Mouse (Mus musculus) limb, embryonic 13.5 days (tissue): ENCODE results near the gene Cfap20. TPM values are rescaled to one million over a fixed set of nuclear protein-coding genes. Genes with fewer than 3 reads are reported as not detected.

Experiments
- ATAC-seq: fragments of 200-750 bp; cut with Nextera tagmentation; 2 replicates; pipeline ENCODE4 v1.8.0; 2017; ENCODE audit warnings: low read depth, moderate number of reproducible peaks, moderate TSS enrichment; ENCODE audit not compliant: low FRiP score
- H3K27ac ChIP-seq: fragments of 300-500 bp; sonication (generic); 2 replicates; pipeline ENCODE4 v1.5.1; 2015; ENCODE audit warnings: inconsistent platforms, mild to moderate bottlenecking, moderate library complexity
- H3K27me3 ChIP-seq: fragments of 300-500 bp; sonication (generic); 2 replicates; pipeline ENCODE4 v1.6.1; 2015; ENCODE audit warnings: mild to moderate bottlenecking, inconsistent platforms
- H3K36me3 ChIP-seq: fragments of 300-500 bp; sonication (generic); 2 replicates; pipeline ENCODE4 v1.6.1; 2015; ENCODE audit warnings: inconsistent platforms, mild to moderate bottlenecking, moderate library complexity
- H3K4me1 ChIP-seq: fragments of 300-500 bp; sonication (generic); 2 replicates; pipeline ENCODE4 v1.6.1; 2015; ENCODE audit warnings: inconsistent platforms
- H3K4me2 ChIP-seq: fragments of 300-500 bp; sonication (generic); replicated peaks from 2 replicates; pipeline ENCODE4 v1.6.1; 2015; ENCODE audit warnings: inconsistent platforms, mild to moderate bottlenecking, moderate library complexity
- H3K4me3 ChIP-seq: fragments of 300-500 bp; sonication (generic); 2 replicates; pipeline ENCODE4 v1.5.1; 2015; ENCODE audit warnings: moderate library complexity, mild to moderate bottlenecking, inconsistent platforms
- H3K9ac ChIP-seq: fragments of 300-500 bp; sonication (generic); 2 replicates; pipeline ENCODE4 v1.6.1; 2015; ENCODE audit warnings: mild to moderate bottlenecking, inconsistent platforms
- H3K9me3 ChIP-seq: fragments of 300-500 bp; sonication (generic); 2 replicates; pipeline ENCODE4 v1.6.1; 2016; ENCODE audit warnings: inconsistent platforms
- WGBS: fragments of 180-500 bp; shearing (Covaris S2); methylation state at CpG from one replicate; pipeline ENCODE4 v1.1.7; 2015; 5-methylcytosine and 5-hydroxymethylcytosine counted together
- polyA plus RNA-seq: library from polyadenylated mRNA; unstranded; fragments of >200 nt; fragmentation: Nextera tagmentation; extraction: Ambion mirVana; gene quantifications from 2 replicates; pipeline ENCODE4 v1.2.1, GENCODE M21; 2015

The Cfap20 gene
- 154 and 161 TPM in 2 replicates for polyA plus RNA-seq

- WGBS = under 1% methylated on average over 49 of the region's 51 CpGs
- peak; percentile 97 for ATAC-seq
- peak within 1 kb of the TSS; percentile 91 for H3K4me2 ChIP-seq
- no peaks in the 10 kb centered on the region for H3K36me3 ChIP-seq
- peak within 1 kb of the TSS; percentile 93 for H3K9ac ChIP-seq
- no peaks in the 10 kb centered on the region for H3K27me3 ChIP-seq
- H3K4me3 ChIP-seq = peak within 1 kb of the TSS; percentile 95
- H3K9me3 ChIP-seq = no peaks in the 10 kb centered on the region
- peaks cover 31% of the 10 kb centered on the region for H3K4me1 ChIP-seq
- H3K27ac ChIP-seq = peak within 1 kb of the TSS; percentile 87
Measured at GRCm38 (mm10) chr8:95434686-95435439, at the start of gene Cfap20. TSS of gene Cfap20 (minus strand) at chr8:95434869.

- no peaks in the 10 kb centered on the region for H3K4me1 ChIP-seq
- 95% methylated on average over 4 of the region's 4 CpGs for WGBS
- ATAC-seq = no peak
- H3K9ac ChIP-seq = no peak overlapping the region
- H3K36me3 ChIP-seq = peaks cover 82% of the 10 kb centered on the region
- no peaks in the 10 kb centered on the region for H3K9me3 ChIP-seq
- H3K4me3 ChIP-seq = no peak overlapping the region
- no peak overlapping the region for H3K4me2 ChIP-seq
- no peaks in the 10 kb centered on the region for H3K27me3 ChIP-seq
- no peak overlapping the region for H3K27ac ChIP-seq
Measured at GRCm38 (mm10) chr8:95470008-95470407, 35.3 kb upstream of the Cfap20 start.

- Histone ChIP-seq H3K4me1 (no peaks in the 10 kb centered on the region), H3K27ac (no peak overlapping the region), H3K4me2 (no peak overlapping the region), H3K27me3 (no peaks in the 10 kb centered on the region), H3K9ac (no peak overlapping the region), H3K9me3 (no peaks in the 10 kb centered on the region), H3K4me3 (no peak overlapping the region), H3K36me3 (peaks cover 83% of the 10 kb centered on the region)
- no peak for ATAC-seq
- WGBS = 91% methylated on average over 3 of the region's 3 CpGs
Measured at GRCm38 (mm10) chr8:95468995-95469394, 34.3 kb upstream of the Cfap20 start.

GRCm38 (mm10) chr8:95466543-95466942 lies 31.9 kb upstream of the Cfap20 start:
- H3K27ac ChIP-seq = no peak overlapping the region
- ATAC-seq = no peak
- H3K9me3 ChIP-seq = no peaks in the 10 kb centered on the region
- H3K4me1 ChIP-seq = no peaks in the 10 kb centered on the region
- H3K36me3 ChIP-seq = peaks cover 75% of the 10 kb centered on the region
- 84% methylated on average over 2 of the region's 2 CpGs for WGBS
- no peak overlapping the region for H3K4me3 ChIP-seq
- H3K4me2 ChIP-seq = no peak overlapping the region
- no peaks in the 10 kb centered on the region for H3K27me3 ChIP-seq
- H3K9ac ChIP-seq = no peak overlapping the region

GRCm38 (mm10) chr8:95452518-95452917 lies 17.8 kb upstream of the Cfap20 start:
- no peak overlapping the region for H3K9ac ChIP-seq
- no peaks in the 10 kb centered on the region for H3K27me3 ChIP-seq
- H3K4me2 ChIP-seq = no peak overlapping the region
- no peaks in the 10 kb centered on the region for H3K4me1 ChIP-seq
- no peaks in the 10 kb centered on the region for H3K9me3 ChIP-seq
- no peak overlapping the region for H3K27ac ChIP-seq
- ATAC-seq = no peak
- peaks cover 95% of the 10 kb centered on the region for H3K36me3 ChIP-seq
- WGBS = 74% methylated on average over 8 of the region's 8 CpGs
- H3K4me3 ChIP-seq = no peak overlapping the region

- Histone ChIP-seq H3K36me3 (peaks cover 82% of the 10 kb centered on the region), H3K4me2 (no peak overlapping the region), H3K9ac (no peak overlapping the region), H3K4me1 (no peaks in the 10 kb centered on the region), H3K27ac (no peak overlapping the region), H3K27me3 (no peaks in the 10 kb centered on the region), H3K9me3 (no peaks in the 10 kb centered on the region), H3K4me3 (no peak overlapping the region)
- no peak for ATAC-seq
- WGBS = 97% methylated on average over 5 of the region's 5 CpGs
Measured at GRCm38 (mm10) chr8:95450271-95450670, 15.6 kb upstream of the Cfap20 start.

- 92% methylated on average over 7 of the region's 7 CpGs for WGBS
- Histone ChIP-seq H3K9ac (no peak overlapping the region), H3K27me3 (no peaks in the 10 kb centered on the region), H3K9me3 (no peaks in the 10 kb centered on the region), H3K36me3 (peaks cover 57% of the 10 kb centered on the region), H3K4me2 (no peak overlapping the region), H3K4me3 (no peak overlapping the region), H3K27ac (no peak overlapping the region), H3K4me1 (no peaks in the 10 kb centered on the region)
- ATAC-seq = no peak
Measured at GRCm38 (mm10) chr8:95447661-95448060, 13.0 kb upstream of the Cfap20 start.

GRCm38 (mm10) chr8:95445042-95445441 lies 10.4 kb upstream of the Cfap20 start:
- Histone ChIP-seq H3K27me3 (no peaks in the 10 kb centered on the region), H3K27ac (no peak overlapping the region), H3K4me1 (no peaks in the 10 kb centered on the region), H3K4me2 (no peak overlapping the region), H3K9ac (no peak overlapping the region), H3K4me3 (no peak overlapping the region), H3K36me3 (peaks cover 33% of the 10 kb centered on the region), H3K9me3 (no peaks in the 10 kb centered on the region)
- no peak for ATAC-seq
- 86% methylated on average over 4 of the region's 4 CpGs for WGBS

GRCm38 (mm10) chr8:95441491-95442039 lies 6.9 kb upstream of the Cfap20 start:
- no peak for ATAC-seq
- 55% methylated on average over 5 of the region's 5 CpGs for WGBS
- no peak overlapping the region for H3K4me2 ChIP-seq
- H3K9ac ChIP-seq = no peak overlapping the region
- no peak overlapping the region for H3K4me3 ChIP-seq
- no peak overlapping the region for H3K27ac ChIP-seq
- H3K27me3 ChIP-seq = no peaks in the 10 kb centered on the region
- H3K4me1 ChIP-seq = no peaks in the 10 kb centered on the region
- H3K9me3 ChIP-seq = no peaks in the 10 kb centered on the region
- no peaks in the 10 kb centered on the region for H3K36me3 ChIP-seq

- Histone ChIP-seq H3K36me3 (no peaks in the 10 kb centered on the region), H3K4me3 (no peak overlapping the region), H3K27me3 (no peaks in the 10 kb centered on the region), H3K9ac (no peak overlapping the region), H3K27ac (no peak overlapping the region), H3K4me2 (no peak overlapping the region), H3K9me3 (no peaks in the 10 kb centered on the region), H3K4me1 (no peaks in the 10 kb centered on the region)
- ATAC-seq = no peak
- 90% methylated on average over 5 of the region's 5 CpGs for WGBS
Measured at GRCm38 (mm10) chr8:95440168-95440709, 5.6 kb upstream of the Cfap20 start.

- H3K4me2 ChIP-seq = no peak overlapping the region
- no peak overlapping the region for H3K4me3 ChIP-seq
- H3K9ac ChIP-seq = no peak overlapping the region
- no peaks in the 10 kb centered on the region for H3K27me3 ChIP-seq
- ATAC-seq = no peak
- H3K4me1 ChIP-seq = no peaks in the 10 kb centered on the region
- 83% methylated on average over 2 of the region's 2 CpGs for WGBS
- H3K27ac ChIP-seq = no peak overlapping the region
- H3K9me3 ChIP-seq = no peaks in the 10 kb centered on the region
- no peaks in the 10 kb centered on the region for H3K36me3 ChIP-seq
Measured at GRCm38 (mm10) chr8:95439421-95439820, 4.8 kb upstream of the Cfap20 start.

GRCm38 (mm10) chr8:95437341-95437992 lies 2.8 kb upstream of the Cfap20 start:
- no peak overlapping the region for H3K27ac ChIP-seq
- no peak overlapping the region for H3K9ac ChIP-seq
- H3K27me3 ChIP-seq = no peaks in the 10 kb centered on the region
- ATAC-seq = no peak
- no peaks in the 10 kb centered on the region for H3K9me3 ChIP-seq
- no peak overlapping the region for H3K4me3 ChIP-seq
- peaks cover 16% of the 10 kb centered on the region for H3K4me1 ChIP-seq
- 56% methylated on average over 5 of the region's 5 CpGs for WGBS
- H3K4me2 ChIP-seq = no peak overlapping the region
- no peaks in the 10 kb centered on the region for H3K36me3 ChIP-seq
